Mouse (Mus musculus): ENCODE data around the gene Tsc22d1.

The Tsc22d1 gene

GRCm38 (mm10) chr14:76514050-76514585 is 99.4 kb downstream of the Tsc22d1 start:
- no peak for DNase-seq (ENCODE audit: extremely low read depth, low read depth)

DNA sequence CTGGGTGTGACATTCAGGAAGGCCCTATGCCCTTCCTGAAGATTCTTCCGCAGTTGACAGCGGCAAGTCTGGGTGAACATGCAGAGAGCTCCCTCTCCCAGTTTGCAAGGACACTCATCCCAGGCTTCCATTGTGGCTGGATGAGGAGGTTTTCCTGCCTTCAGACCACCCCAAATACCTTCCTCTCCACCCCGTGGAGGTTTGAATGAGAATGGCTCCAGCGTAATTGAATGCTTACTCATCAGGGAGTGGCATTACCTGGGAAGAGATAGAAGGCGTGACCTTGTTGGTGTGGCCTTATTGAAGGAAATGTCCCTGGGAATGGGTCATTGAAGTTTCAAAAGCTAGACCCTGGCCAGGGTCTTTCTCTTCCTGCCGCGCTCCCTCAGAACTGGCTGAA is 100.9 kb downstream of the Tsc22d1 start:
- DNase-seq (ENCODE audit: extremely low read depth, low read depth), result no peak

GRCm38 (mm10) chr14:76518217-76518616 is 103.5 kb downstream of the Tsc22d1 start:
- DNase-seq (ENCODE audit: extremely low read depth, low read depth), result no peak

DNA sequence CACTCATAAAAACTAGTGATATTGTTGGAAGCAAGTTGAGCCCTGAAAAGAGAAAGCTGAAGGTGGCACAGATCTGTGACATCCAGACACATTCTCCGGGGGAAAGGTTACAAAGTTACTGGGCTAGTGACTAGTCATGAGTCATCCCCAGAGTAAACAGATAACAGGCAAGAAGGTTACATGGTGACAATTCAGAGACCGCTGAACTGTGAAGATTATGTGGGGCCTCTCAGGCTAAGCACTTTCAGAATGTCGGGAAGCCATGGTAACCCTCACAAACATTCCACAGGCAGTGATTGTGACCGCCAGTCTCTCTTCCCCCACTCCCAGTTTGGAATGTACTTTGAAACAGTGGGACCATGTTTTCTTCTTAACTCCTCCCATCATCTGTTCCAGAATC is 105.8 kb downstream of the Tsc22d1 start:
- no peak for DNase-seq (ENCODE audit: extremely low read depth, low read depth)

DNA sequence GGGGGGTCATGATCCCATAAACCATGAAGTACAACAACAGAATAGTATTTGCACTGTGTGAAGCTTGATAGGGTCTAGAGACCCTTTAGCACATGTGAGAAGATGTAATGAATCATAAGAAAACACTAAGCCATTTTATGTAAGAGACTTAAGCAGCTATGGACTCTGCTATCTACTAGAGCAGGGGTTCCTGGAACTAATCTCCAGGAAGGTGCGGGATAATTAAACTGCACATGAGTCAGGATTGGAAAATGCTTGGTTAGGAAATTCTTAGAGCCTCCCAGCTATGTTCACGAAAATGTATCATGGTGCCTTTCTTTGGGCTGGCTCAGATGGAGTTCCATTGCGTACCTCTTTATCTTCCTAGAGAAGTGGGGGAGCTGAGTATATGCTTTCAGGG is 106.5 kb downstream of the Tsc22d1 start:
- DNase-seq (ENCODE audit: extremely low read depth, low read depth), result no peak

- no peak for DNase-seq (ENCODE audit: extremely low read depth, low read depth)
Observed at GRCm38 (mm10) chr14:76523344-76523743, 108.6 kb downstream of the Tsc22d1 start.

- no peak for DNase-seq (ENCODE audit: extremely low read depth, low read depth)
Observed at GRCm38 (mm10) chr14:76526467-76526866, 111.7 kb downstream of the Tsc22d1 start.

GRCm38 (mm10) chr14:76527030-76527719 is 112.4 kb downstream of the Tsc22d1 start:
- no peak for DNase-seq (ENCODE audit: extremely low read depth, low read depth)

DNA sequence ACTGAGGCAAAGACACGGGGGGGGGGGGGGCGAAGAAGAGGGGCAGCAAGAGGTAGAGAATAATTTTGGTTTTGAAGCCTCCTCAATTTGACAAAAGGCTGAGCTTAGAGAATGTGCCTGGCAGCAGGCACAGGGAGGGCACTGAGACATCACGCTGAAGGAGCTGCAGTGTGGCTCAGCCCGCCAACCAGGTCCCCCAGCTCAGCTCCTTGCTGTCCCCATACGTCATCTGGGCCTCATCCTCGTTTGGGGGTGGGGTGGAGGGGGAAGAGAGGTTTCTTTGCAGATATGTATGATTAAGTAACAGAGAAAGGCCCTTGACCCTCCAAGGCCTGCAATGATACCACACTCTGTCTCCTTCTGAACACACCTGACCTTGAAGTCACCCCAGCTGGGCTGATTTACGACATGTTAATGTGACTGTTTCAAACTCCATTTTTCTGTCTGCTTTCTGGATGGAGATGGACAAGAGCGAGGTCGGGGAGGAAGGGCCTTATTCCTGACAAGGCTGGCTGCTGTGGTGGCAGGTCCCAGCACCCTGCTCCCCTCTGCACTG is 113.1 kb downstream of the Tsc22d1 start:
- no peak for DNase-seq (ENCODE audit: extremely low read depth, low read depth)

DNA sequence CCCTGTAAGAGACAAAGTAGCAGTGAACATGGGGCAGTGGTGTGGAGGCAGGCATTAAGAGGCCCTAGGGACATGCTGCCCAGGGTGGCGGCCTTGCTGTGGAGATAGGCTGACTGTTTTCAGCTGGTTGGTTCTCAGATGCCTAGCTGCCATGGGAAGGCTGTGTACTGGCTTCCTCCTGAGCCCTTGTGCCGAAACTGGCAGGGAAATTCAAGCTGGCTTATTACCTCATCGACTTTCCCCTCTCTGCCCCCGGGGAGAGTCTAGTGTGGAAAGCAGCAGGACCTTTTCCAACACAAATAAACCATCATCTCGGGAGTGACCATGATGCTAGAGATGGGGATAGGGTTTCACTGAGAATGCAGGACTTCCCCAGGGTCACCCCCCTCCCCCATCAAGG is 113.9 kb downstream of the Tsc22d1 start:
- no peak for DNase-seq (ENCODE audit: extremely low read depth, low read depth)

GRCm38 (mm10) chr14:76531027-76531660 is 116.4 kb downstream of the Tsc22d1 start:
- DNase-seq (ENCODE audit: extremely low read depth, low read depth), result peak; percentile 46

- DNase-seq (ENCODE audit: extremely low read depth, low read depth), result peak; percentile 91
Observed at GRCm38 (mm10) chr14:76532257-76533169, 117.8 kb downstream of the Tsc22d1 start.

DNA sequence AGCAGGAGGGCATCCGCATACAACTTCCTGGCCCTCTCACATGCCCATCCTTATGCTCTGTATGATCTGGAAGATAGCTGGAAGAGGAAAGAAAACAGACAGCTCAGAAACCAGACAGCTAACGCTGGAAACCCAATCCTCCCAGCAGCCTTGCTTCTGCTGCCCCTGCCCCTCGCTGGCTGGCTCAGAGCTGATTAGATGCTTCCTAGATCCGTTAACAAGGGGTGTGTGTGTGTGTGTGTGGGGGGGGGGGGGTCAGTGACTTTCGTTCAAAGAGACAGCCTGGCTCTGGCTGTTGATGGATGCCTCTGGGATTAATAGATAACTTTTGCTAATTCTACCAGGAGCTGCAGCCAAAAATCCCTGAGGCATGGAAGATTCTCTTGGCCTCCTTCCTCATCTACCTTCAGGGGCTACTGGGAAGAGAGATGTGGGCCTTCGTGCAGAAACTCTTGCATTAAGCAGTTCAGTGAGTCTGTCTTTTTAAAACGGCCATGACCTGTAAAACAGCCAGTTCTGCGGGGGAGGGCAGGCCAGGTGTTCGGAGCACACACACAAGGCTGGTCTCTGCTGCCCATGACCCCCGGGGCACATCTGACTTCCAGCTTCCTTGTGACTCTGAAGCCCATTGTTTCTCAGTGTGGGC is 118.5 kb downstream of the Tsc22d1 start:
- no peak for DNase-seq (ENCODE audit: extremely low read depth, low read depth)

DNA sequence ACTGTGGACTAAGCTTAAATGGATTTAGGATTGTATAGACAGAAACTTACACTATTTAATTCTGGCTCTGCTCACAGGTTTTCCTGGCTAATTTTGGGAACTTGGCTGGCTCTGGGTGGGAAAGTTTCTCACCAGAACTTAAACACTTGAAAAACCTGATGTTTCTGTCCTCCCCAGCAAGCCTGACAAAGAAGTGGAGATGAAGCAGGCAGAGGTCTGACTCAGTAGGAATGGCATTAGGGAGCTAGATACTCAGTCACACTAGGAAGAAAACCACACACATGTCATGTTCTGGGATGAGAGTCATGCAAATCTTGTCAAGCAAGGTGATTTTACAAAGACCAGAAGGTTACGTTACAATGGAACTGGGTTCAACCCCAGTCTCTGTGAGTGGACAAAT is 120.3 kb downstream of the Tsc22d1 start:
- DNase-seq (ENCODE audit: extremely low read depth, low read depth), result no peak

GRCm38 (mm10) chr14:76536921-76537320 is 122.2 kb downstream of the Tsc22d1 start:
- no peak for DNase-seq (ENCODE audit: extremely low read depth, low read depth)

DNA sequence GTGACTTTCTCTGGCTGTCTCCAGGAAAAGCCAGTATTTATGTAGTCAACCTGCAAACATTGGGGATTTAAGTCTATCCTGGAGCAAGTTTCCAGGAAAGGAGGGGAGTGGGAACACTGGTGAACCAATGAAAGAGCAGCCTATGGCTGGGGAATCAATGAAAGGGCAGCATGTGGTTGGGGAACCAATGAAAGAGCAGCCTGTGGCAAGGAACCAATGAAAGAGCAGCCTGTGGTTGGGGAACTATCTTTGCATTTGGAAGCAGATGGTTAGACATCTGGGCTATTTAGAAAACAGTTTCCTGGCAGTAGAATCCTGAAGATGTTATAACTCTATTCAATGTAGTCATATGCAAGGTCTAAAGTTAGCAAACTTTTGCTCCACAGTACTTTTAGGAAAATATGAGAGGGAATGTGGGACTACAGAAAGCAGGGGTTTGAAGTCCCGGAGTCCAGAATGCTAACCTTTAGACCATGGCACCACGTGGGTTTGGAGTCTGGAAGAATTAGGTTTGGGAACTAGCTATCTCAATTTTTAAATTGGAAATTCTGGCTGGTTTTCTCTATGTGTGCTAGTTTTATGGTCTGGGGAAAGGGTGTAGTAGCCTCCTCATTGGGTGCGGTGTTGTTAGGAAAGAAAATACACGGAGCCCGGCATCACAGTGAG is 125.4 kb downstream of the Tsc22d1 start:
- DNase-seq (ENCODE audit: extremely low read depth, low read depth), result no peak

DNA sequence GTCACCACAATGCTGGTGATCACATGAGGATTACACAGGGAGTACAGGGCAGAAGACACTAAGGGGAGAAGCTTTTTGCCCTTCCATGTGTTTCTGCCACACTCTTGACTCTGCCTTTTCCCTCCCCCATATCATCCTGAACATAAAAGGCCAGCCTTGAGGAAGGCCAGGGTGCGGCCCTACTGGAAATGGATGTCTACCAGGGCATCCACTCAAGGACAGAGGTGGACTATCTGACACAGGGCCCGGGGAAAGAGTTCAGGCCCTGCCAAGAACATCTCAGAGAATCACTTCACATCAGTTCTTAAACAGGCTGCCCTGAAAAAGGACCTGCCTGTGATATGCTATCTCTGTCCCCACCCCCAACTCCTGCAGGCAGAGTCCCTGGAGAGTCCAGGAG is 126.6 kb downstream of the Tsc22d1 start:
- no peak for DNase-seq (ENCODE audit: extremely low read depth, low read depth)

DNA sequence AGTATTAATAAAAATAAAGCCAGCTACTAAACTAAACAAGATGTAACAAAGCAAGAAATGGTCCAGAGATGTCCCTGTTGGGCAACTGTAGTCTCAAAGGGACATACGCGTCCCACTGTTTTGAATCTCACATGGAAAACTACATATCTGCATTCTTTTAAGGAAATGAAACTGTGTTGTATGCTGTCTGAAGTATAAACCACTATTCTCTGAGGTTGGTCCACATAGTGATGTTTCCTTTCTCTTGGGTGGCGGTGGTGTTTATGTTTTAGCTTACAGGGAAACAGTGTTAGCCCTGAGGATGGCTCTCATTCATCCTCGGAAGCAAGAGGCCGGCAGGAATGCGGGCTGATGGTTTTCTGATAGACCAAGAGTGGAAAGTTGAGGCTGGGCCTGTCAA is 129.4 kb downstream of the Tsc22d1 start:
- no peak for DNase-seq (ENCODE audit: extremely low read depth, low read depth)

GRCm38 (mm10) chr14:76555263-76556030 is 140.7 kb downstream of the Tsc22d1 start:
- no peak for DNase-seq (ENCODE audit: extremely low read depth, low read depth)

Measured in MEL-GATA-1-ER (cell line).